In genomic region chr9:41078198-41078597, GRCm38 (mm10) we compare ENCODE assay signal across 10 mouse cellular contexts.
DNase-seq lines count a peak whose midpoint lies in the region; ATAC-seq and TF ChIP-seq lines count a peak whose summit lies in the region.
"Had no signal": no experiment of that assay in that cellular context is flagged by ENCODE, and none has a peak within 500 bp of the region (broad histone marks: within the 10 kb centered on the region; RNA-seq: fewer than 3 reads in every experiment).

No protein-coding gene starts in this region.

- no peaks in the 10 kb centered on the region for H3K9me3 ChIP-seq in hindbrain, embryonic 13.5 days
- H3K9me3 ChIP-seq in midbrain, postnatal 0 days (ENCODE audit: low read length): no peaks in the 10 kb centered on the region
- H3K9me3 ChIP-seq in lung, postnatal 0 days (ENCODE audit: low read length): no peaks in the 10 kb centered on the region

- peak; percentile 36 to 53 for DNase-seq in left cerebral cortex, adult 9 months (ENCODE audit: low spot score in 2 of 2)
- DNase-seq in left cerebral cortex, adult 8-10 months (ENCODE audit: low spot score in 2 of 2): no peak
- DNase-seq in T-cell, adult 2 months (ENCODE audit: low spot score): peak; percentile 23
- peak; percentile 31 for DNase-seq in midbrain, postnatal 0 days (ENCODE audit: low spot score)
- DNase-seq in lung, postnatal 0 days (ENCODE audit: low spot score): no peak
- DNase-seq in gastrocnemius, postnatal 4 days (ENCODE audit: low spot score in 2 of 2): no peak
- no peak for DNase-seq in adipocyte (ENCODE audit: low spot score)

- H3K4me2 ChIP-seq in hindbrain, embryonic 13.5 days: no peak overlapping the region
- H3K4me2 ChIP-seq in midbrain, postnatal 0 days (ENCODE audit: low read depth, low read length, poor library complexity, severe bottlenecking): no peak overlapping the region
- H3K4me2 ChIP-seq in lung, postnatal 0 days (replicated peaks; ENCODE audit: low read depth, low read length): no peak overlapping the region

- 43% methylated on average over 4 of the region's 4 CpGs for WGBS in hindbrain, embryonic 13.5 days
- 60% methylated on average over 4 of the region's 4 CpGs for WGBS in midbrain, postnatal 0 days
- WGBS in lung, postnatal 0 days: 86% methylated on average over 4 of the region's 4 CpGs

- no peak overlapping the region for H3K9ac ChIP-seq in hindbrain, embryonic 13.5 days
- H3K9ac ChIP-seq in midbrain, postnatal 0 days (replicated peaks; ENCODE audit: low read length, poor library complexity, severe bottlenecking): no peak overlapping the region
- H3K9ac ChIP-seq in lung, postnatal 0 days (replicated peaks; ENCODE audit: low read depth): no peak overlapping the region
- H3K9ac ChIP-seq: liver, embryonic 14.5 days had no signal

- no peak for TF ChIP-seq CTCF in midbrain, postnatal 0 days (IDR thresholded peaks at IDR 0.05)
- TF ChIP-seq CTCF in lung, postnatal 0 days (IDR thresholded peaks at IDR 0.05): no peak

- peak; percentile 25; the same call in 1 of the 2 replicates for ATAC-seq in hindbrain, embryonic 13.5 days (ENCODE audit: low FRiP score)
- ATAC-seq in midbrain, postnatal 0 days (ENCODE audit: low FRiP score): no peak
- ATAC-seq in lung, postnatal 0 days: no peak
- ATAC-seq: intestine, embryonic 16.5 days had no signal

- H3K27me3 ChIP-seq in hindbrain, embryonic 13.5 days: no peaks in the 10 kb centered on the region
- no peaks in the 10 kb centered on the region for H3K27me3 ChIP-seq in midbrain, postnatal 0 days (ENCODE audit: insufficient read depth, low read length)
- H3K27me3 ChIP-seq in lung, postnatal 0 days (replicated peaks; ENCODE audit: insufficient read depth, low read length): no peaks in the 10 kb centered on the region

- H3K4me1 ChIP-seq in hindbrain, embryonic 13.5 days (replicated peaks): peaks cover 45% of the 10 kb centered on the region
- H3K4me1 ChIP-seq in midbrain, postnatal 0 days (ENCODE audit: insufficient read depth, low read length): 0 out of 2 replicates have a peak, but pooled peaks cover 3% of the 10 kb centered on the region
- H3K4me1 ChIP-seq in lung, postnatal 0 days (ENCODE audit: insufficient read depth, low read depth, low read length): no peaks in the 10 kb centered on the region

- TF ChIP-seq EP300 in lung, postnatal 0 days (IDR thresholded peaks at IDR 0.05): no peak

- peak overlapping the region; percentile 79 for H3K27ac ChIP-seq in hindbrain, embryonic 13.5 days
- 0 out of 2 replicates have a peak overlapping the region, but pooled peaks have one; percentile 2 for H3K27ac ChIP-seq in midbrain, postnatal 0 days (ENCODE audit: low read depth, low read length)
- no peak overlapping the region for H3K27ac ChIP-seq in lung, postnatal 0 days (ENCODE audit: low read length)
- H3K27ac ChIP-seq: liver, embryonic 14.5 days had no signal

- no peaks in the 10 kb centered on the region for H3K36me3 ChIP-seq in hindbrain, embryonic 13.5 days
- H3K36me3 ChIP-seq in midbrain, postnatal 0 days (ENCODE audit: insufficient read depth, low read length): no peaks in the 10 kb centered on the region
- H3K36me3 ChIP-seq in lung, postnatal 0 days (ENCODE audit: insufficient read depth, low read length): no peaks in the 10 kb centered on the region

- no peak overlapping the region for H3K4me3 ChIP-seq in hindbrain, embryonic 13.5 days
- no peak overlapping the region for H3K4me3 ChIP-seq in midbrain, postnatal 0 days (ENCODE audit: low read depth, low read length)
- no peak overlapping the region for H3K4me3 ChIP-seq in lung, postnatal 0 days (ENCODE audit: low read depth, low read length)

Comparison
In these comparisons a context has a peak if more than half of its experiments do, and no peak if none do; other contexts are left out.
1. DNase-seq: peak in left cerebral cortex, adult 9 months (2 of 2), T-cell, adult 2 months (single experiment) and midbrain, postnatal 0 days (single experiment); none in left cerebral cortex, adult 8-10 months (0 of 2), lung, postnatal 0 days (single experiment), gastrocnemius, postnatal 4 days (0 of 2) and adipocyte (single experiment).